Mouse (Mus musculus): ENCODE results near the gene Bach1.
A peak's percentile ranks its signal among the peaks of the same experiment; 100 is the strongest.

The Bach1 gene

GRCm38 (mm10) chr16:87698692-87699305 lies at the start of gene Bach1:
TSS of gene Bach1 (plus strand) at chr16:87698945.
- peak; percentile 81 for DNase-seq (ENCODE audit: low spot score)

GRCm38 (mm10) chr16:87652344-87652743 lies 46.4 kb upstream of the Bach1 start:
- no peak for DNase-seq (ENCODE audit: low spot score)

GRCm38 (mm10) chr16:87652924-87653323 lies 45.8 kb upstream of the Bach1 start:
- DNase-seq (ENCODE audit: low spot score), result no peak

GRCm38 (mm10) chr16:87654016-87654575 lies 44.6 kb upstream of the Bach1 start:
- DNase-seq (ENCODE audit: low spot score), result no peak

GRCm38 (mm10) chr16:87655005-87655404 lies 43.7 kb upstream of the Bach1 start:
- DNase-seq (ENCODE audit: low spot score), result no peak

GRCm38 (mm10) chr16:87655579-87655978 lies 43.2 kb upstream of the Bach1 start:
- DNase-seq (ENCODE audit: low spot score), result no peak

GRCm38 (mm10) chr16:87656771-87657170 lies 42.0 kb upstream of the Bach1 start:
- no peak for DNase-seq (ENCODE audit: low spot score)

GRCm38 (mm10) chr16:87657291-87657690 lies 41.5 kb upstream of the Bach1 start:
- no peak for DNase-seq (ENCODE audit: low spot score)

- DNase-seq (ENCODE audit: low spot score), result no peak
These were observed 37.7 kb upstream of the Bach1 start for GRCm38 (mm10) chr16:87661024-87661471.

GRCm38 (mm10) chr16:87661636-87662035 lies 37.1 kb upstream of the Bach1 start:
- no peak for DNase-seq (ENCODE audit: low spot score)

- DNase-seq (ENCODE audit: low spot score), result no peak
These were observed 36.2 kb upstream of the Bach1 start for GRCm38 (mm10) chr16:87662528-87662927.

- DNase-seq (ENCODE audit: low spot score), result no peak
These were observed 34.9 kb upstream of the Bach1 start for GRCm38 (mm10) chr16:87663890-87664289.

GRCm38 (mm10) chr16:87665246-87665645 lies 33.5 kb upstream of the Bach1 start:
- no peak for DNase-seq (ENCODE audit: low spot score)

- no peak for DNase-seq (ENCODE audit: low spot score)
These were observed 32.8 kb upstream of the Bach1 start for GRCm38 (mm10) chr16:87665752-87666619.

GRCm38 (mm10) chr16:87666620-87667004 lies 32.1 kb upstream of the Bach1 start:
- DNase-seq (ENCODE audit: low spot score), result no peak

GRCm38 (mm10) chr16:87668002-87668401 lies 30.7 kb upstream of the Bach1 start:
- DNase-seq (ENCODE audit: low spot score), result no peak

GRCm38 (mm10) chr16:87670091-87670820 lies 28.5 kb upstream of the Bach1 start:
- DNase-seq (ENCODE audit: low spot score), result no peak

- DNase-seq (ENCODE audit: low spot score), result no peak
These were observed 28.0 kb upstream of the Bach1 start for GRCm38 (mm10) chr16:87670821-87671165.

GRCm38 (mm10) chr16:87671336-87671735 lies 27.4 kb upstream of the Bach1 start:
- DNase-seq (ENCODE audit: low spot score), result no peak

GRCm38 (mm10) chr16:87673155-87673554 lies 25.6 kb upstream of the Bach1 start:
- no peak for DNase-seq (ENCODE audit: low spot score)

- no peak for DNase-seq (ENCODE audit: low spot score)
These were observed 22.6 kb upstream of the Bach1 start for GRCm38 (mm10) chr16:87676182-87676581.

- DNase-seq (ENCODE audit: low spot score), result no peak
These were observed 20.1 kb upstream of the Bach1 start for GRCm38 (mm10) chr16:87678667-87679066.
